Mouse (Mus musculus): ENCODE measurements at regions not wholly inside any gene's neighbourhood (a gene's known extent, or its start where the extent isn't known, plus 50 kb on each side); places are given as distances from the start of the nearest gene placed in this dataset.
A peak's percentile ranks its signal among the peaks of the same experiment; 100 is the strongest.

- Histone ChIP-seq H3K27me3 (ENCODE audit: control insufficient read depth, insufficient read depth, low read length) (no peaks in the 10 kb centered on the region), H3K27ac (ENCODE audit: low read depth, low read length) (no peak overlapping the region), H3K36me3 (ENCODE audit: control insufficient read depth, insufficient read depth, low read length) (no peaks in the 10 kb centered on the region), H3K9me3 (ENCODE audit: control insufficient read depth, low read length) (no peaks in the 10 kb centered on the region), H3K9ac (ENCODE audit: low read depth, low read length) (no peak overlapping the region), H3K4me1 (replicated peaks; ENCODE audit: control insufficient read depth, insufficient read depth, low read length) (no peaks in the 10 kb centered on the region), H3K4me3 (ENCODE audit: low read depth, low read length) (no peak overlapping the region), H3K4me2 (replicated peaks; ENCODE audit: low read depth, low read length) (no peak overlapping the region)
- 63% methylated on average over 2 of the region's 2 CpGs for WGBS
- ATAC-seq (ENCODE audit: low FRiP score) (no peak), DNase-seq (ENCODE audit: low spot score) (no peak)
Observed at GRCm38 (mm10) chr11:48398032-48398431, 402.1 kb upstream of the Rack1 start.

- DNase-seq (ENCODE audit: low spot score) (no peak), ATAC-seq (ENCODE audit: low FRiP score) (no peak)
- Histone ChIP-seq H3K9me3 (ENCODE audit: control insufficient read depth, low read length) (no peaks in the 10 kb centered on the region), H3K27me3 (ENCODE audit: control insufficient read depth, insufficient read depth, low read length) (no peaks in the 10 kb centered on the region), H3K4me3 (ENCODE audit: low read depth, low read length) (no peak overlapping the region), H3K9ac (ENCODE audit: low read depth, low read length) (no peak overlapping the region), H3K36me3 (ENCODE audit: control insufficient read depth, insufficient read depth, low read length) (no peaks in the 10 kb centered on the region), H3K27ac (ENCODE audit: low read depth, low read length) (no peak overlapping the region), H3K4me1 (replicated peaks; ENCODE audit: control insufficient read depth, insufficient read depth, low read length) (no peaks in the 10 kb centered on the region), H3K4me2 (replicated peaks; ENCODE audit: low read depth, low read length) (no peak overlapping the region)
- 81% methylated on average over 4 of the region's 4 CpGs for WGBS
Observed at GRCm38 (mm10) chr11:48381489-48381888, 392.7 kb upstream of the Sgcd start.

GRCm38 (mm10) chr11:48378044-48378443 is 389.3 kb upstream of the Sgcd start:
- Histone ChIP-seq H3K4me3 (ENCODE audit: low read depth, low read length) (no peak overlapping the region), H3K27ac (ENCODE audit: low read depth, low read length) (no peak overlapping the region), H3K4me2 (replicated peaks; ENCODE audit: low read depth, low read length) (no peak overlapping the region), H3K4me1 (replicated peaks; ENCODE audit: control insufficient read depth, insufficient read depth, low read length) (no peaks in the 10 kb centered on the region), H3K36me3 (ENCODE audit: control insufficient read depth, insufficient read depth, low read length) (no peaks in the 10 kb centered on the region), H3K9me3 (ENCODE audit: control insufficient read depth, low read length) (no peaks in the 10 kb centered on the region), H3K27me3 (ENCODE audit: control insufficient read depth, insufficient read depth, low read length) (no peaks in the 10 kb centered on the region), H3K9ac (ENCODE audit: low read depth, low read length) (no peak overlapping the region)
- no peak for DNase-seq (ENCODE audit: low spot score)
- 64% methylated on average over 4 of the region's 4 CpGs for WGBS
- ATAC-seq (ENCODE audit: low FRiP score), result no peak

- H3K9me3 ChIP-seq (ENCODE audit: control insufficient read depth, low read length), result no peaks in the 10 kb centered on the region
- H3K4me1 ChIP-seq (replicated peaks; ENCODE audit: control insufficient read depth, insufficient read depth, low read length), result no peaks in the 10 kb centered on the region
- no peak overlapping the region for H3K27ac ChIP-seq (ENCODE audit: low read depth, low read length)
- H3K4me3 ChIP-seq (ENCODE audit: low read depth, low read length), result no peak overlapping the region
- H3K27me3 ChIP-seq (ENCODE audit: control insufficient read depth, insufficient read depth, low read length), result no peaks in the 10 kb centered on the region
- no peak overlapping the region for H3K4me2 ChIP-seq (replicated peaks; ENCODE audit: low read depth, low read length)
- ATAC-seq (ENCODE audit: low FRiP score) (no peak), DNase-seq (ENCODE audit: low spot score) (peak; percentile 5)
- no peak overlapping the region for H3K9ac ChIP-seq (ENCODE audit: low read depth, low read length)
- no peaks in the 10 kb centered on the region for H3K36me3 ChIP-seq (ENCODE audit: control insufficient read depth, insufficient read depth, low read length)
Observed at GRCm38 (mm10) chr11:48377269-48377668, 388.5 kb upstream of the Sgcd start.

GRCm38 (mm10) chr11:48351349-48352023 is 362.7 kb upstream of the Sgcd start:
- H3K9ac ChIP-seq (ENCODE audit: low read depth, low read length), result no peak overlapping the region
- ATAC-seq (ENCODE audit: low FRiP score) (no peak), DNase-seq (ENCODE audit: low spot score) (no peak)
- no peak overlapping the region for H3K27ac ChIP-seq (ENCODE audit: low read depth, low read length)
- 82% methylated on average over 4 of the region's 4 CpGs for WGBS
- no peak overlapping the region for H3K4me2 ChIP-seq (replicated peaks; ENCODE audit: low read depth, low read length)
- no peaks in the 10 kb centered on the region for H3K9me3 ChIP-seq (ENCODE audit: control insufficient read depth, low read length)
- no peaks in the 10 kb centered on the region for H3K36me3 ChIP-seq (ENCODE audit: control insufficient read depth, insufficient read depth, low read length)
- H3K27me3 ChIP-seq (ENCODE audit: control insufficient read depth, insufficient read depth, low read length), result no peaks in the 10 kb centered on the region
- no peak overlapping the region for H3K4me3 ChIP-seq (ENCODE audit: low read depth, low read length)
- no peaks in the 10 kb centered on the region for H3K4me1 ChIP-seq (replicated peaks; ENCODE audit: control insufficient read depth, insufficient read depth, low read length)

GRCm38 (mm10) chr11:48314500-48314899 is 325.7 kb upstream of the Sgcd start:
- DNase-seq (ENCODE audit: low spot score) (peak; percentile 1), ATAC-seq (ENCODE audit: low FRiP score) (no peak)
- Histone ChIP-seq H3K4me2 (replicated peaks; ENCODE audit: low read depth, low read length) (no peak overlapping the region), H3K9ac (ENCODE audit: low read depth, low read length) (no peak overlapping the region), H3K4me3 (ENCODE audit: low read depth, low read length) (no peak overlapping the region), H3K9me3 (ENCODE audit: control insufficient read depth, low read length) (no peaks in the 10 kb centered on the region), H3K27ac (ENCODE audit: low read depth, low read length) (no peak overlapping the region), H3K27me3 (ENCODE audit: control insufficient read depth, insufficient read depth, low read length) (no peaks in the 10 kb centered on the region), H3K4me1 (replicated peaks; ENCODE audit: control insufficient read depth, insufficient read depth, low read length) (no peaks in the 10 kb centered on the region), H3K36me3 (ENCODE audit: control insufficient read depth, insufficient read depth, low read length) (no peaks in the 10 kb centered on the region)
- 77% methylated on average over 1 of the region's 1 CpGs for WGBS

- Histone ChIP-seq H3K27ac (ENCODE audit: low read depth, low read length) (no peak overlapping the region), H3K4me1 (replicated peaks; ENCODE audit: control insufficient read depth, insufficient read depth, low read length) (no peaks in the 10 kb centered on the region), H3K4me3 (ENCODE audit: low read depth, low read length) (no peak overlapping the region), H3K9me3 (ENCODE audit: control insufficient read depth, low read length) (no peaks in the 10 kb centered on the region), H3K4me2 (replicated peaks; ENCODE audit: low read depth, low read length) (no peak overlapping the region), H3K9ac (ENCODE audit: low read depth, low read length) (no peak overlapping the region), H3K36me3 (ENCODE audit: control insufficient read depth, insufficient read depth, low read length) (no peaks in the 10 kb centered on the region), H3K27me3 (ENCODE audit: control insufficient read depth, insufficient read depth, low read length) (no peaks in the 10 kb centered on the region)
- WGBS, result 73% methylated on average over 3 of the region's 3 CpGs
- DNase-seq (ENCODE audit: low spot score) (no peak), ATAC-seq (ENCODE audit: low FRiP score) (no peak)
Observed at GRCm38 (mm10) chr11:48295370-48295769, 306.6 kb upstream of the Sgcd start.

GRCm38 (mm10) chr11:48262492-48262891 is 273.7 kb upstream of the Sgcd start:
- Histone ChIP-seq H3K27ac (ENCODE audit: low read depth, low read length) (no peak overlapping the region), H3K9ac (ENCODE audit: low read depth, low read length) (no peak overlapping the region), H3K4me3 (ENCODE audit: low read depth, low read length) (no peak overlapping the region), H3K9me3 (ENCODE audit: control insufficient read depth, low read length) (no peaks in the 10 kb centered on the region), H3K4me1 (replicated peaks; ENCODE audit: control insufficient read depth, insufficient read depth, low read length) (no peaks in the 10 kb centered on the region), H3K4me2 (replicated peaks; ENCODE audit: low read depth, low read length) (no peak overlapping the region), H3K27me3 (ENCODE audit: control insufficient read depth, insufficient read depth, low read length) (no peaks in the 10 kb centered on the region), H3K36me3 (ENCODE audit: control insufficient read depth, insufficient read depth, low read length) (no peaks in the 10 kb centered on the region)
- ATAC-seq (ENCODE audit: low FRiP score) (no peak), DNase-seq (ENCODE audit: low spot score) (no peak)
- WGBS, result 83% methylated on average over 3 of the region's 3 CpGs

GRCm38 (mm10) chr11:48261089-48261488 is 272.3 kb upstream of the Sgcd start:
- 41% methylated on average over 1 of the region's 1 CpGs for WGBS
- Histone ChIP-seq H3K4me2 (replicated peaks; ENCODE audit: low read depth, low read length) (no peak overlapping the region), H3K9me3 (ENCODE audit: control insufficient read depth, low read length) (no peaks in the 10 kb centered on the region), H3K36me3 (ENCODE audit: control insufficient read depth, insufficient read depth, low read length) (no peaks in the 10 kb centered on the region), H3K4me1 (replicated peaks; ENCODE audit: control insufficient read depth, insufficient read depth, low read length) (no peaks in the 10 kb centered on the region), H3K27ac (ENCODE audit: low read depth, low read length) (no peak overlapping the region), H3K27me3 (ENCODE audit: control insufficient read depth, insufficient read depth, low read length) (no peaks in the 10 kb centered on the region), H3K9ac (ENCODE audit: low read depth, low read length) (no peak overlapping the region), H3K4me3 (ENCODE audit: low read depth, low read length) (no peak overlapping the region)
- DNase-seq (ENCODE audit: low spot score), result no peak
- ATAC-seq (ENCODE audit: low FRiP score), result no peak

Measured in hindbrain, embryonic 11.5 days (tissue).